Mouse (Mus musculus) heart, adult 2 months (tissue): ENCODE measurements around the gene Nampt.

Experiments used
- CTCF ChIP-seq: fragments of 200-600 bp; IDR thresholded peaks from 2 replicates; pipeline ENCODE4 v1.8.1; 2022; ENCODE audit warnings: antibody characterized with exemption, mild to moderate bottlenecking, moderate library complexity
- EP300 ChIP-seq: fragments of 200-500 bp; IDR thresholded peaks from 2 replicates; pipeline ENCODE4 v1.6.1; 2011; ENCODE audit warnings: low read depth, low read length, control low read depth; ENCODE audit not compliant: insufficient read depth
- POLR2A ChIP-seq: fragments of 200-500 bp; IDR thresholded peaks from 2 replicates; pipeline ENCODE4 v1.6.1; 2011; ENCODE audit warnings: mild to moderate bottlenecking, low read depth, low read length, control low read depth; ENCODE audit not compliant: insufficient read depth

DNA sequence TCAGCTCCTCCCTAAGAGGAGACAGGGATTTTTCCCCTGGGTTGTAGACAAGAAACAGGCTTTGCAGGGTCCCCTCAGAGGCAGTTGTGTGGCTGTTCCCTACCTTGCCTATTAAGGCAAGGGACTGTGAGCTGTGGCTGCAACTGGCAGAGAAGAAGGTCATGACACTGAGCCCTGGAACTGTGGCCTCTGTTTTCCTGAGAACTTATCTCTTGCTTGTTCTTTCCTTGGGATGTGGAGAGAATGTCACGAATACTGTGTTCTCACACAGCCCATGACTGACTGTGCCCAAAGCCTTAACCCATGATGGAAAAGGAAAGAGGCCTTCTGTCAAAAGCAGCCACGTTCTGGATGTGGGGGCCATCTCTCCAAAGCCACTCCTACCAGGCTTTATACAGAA, 65.7 kb downstream of the Nampt start:
- TF ChIP-seq POLR2A, result no peak
- TF ChIP-seq CTCF, result no peak
- TF ChIP-seq EP300, result no peak
